Mouse (Mus musculus): Measurements from ENCODE around the gene Ash1l. TPM values are rescaled to one million over a fixed set of nuclear protein-coding genes. Genes with fewer than 3 reads are reported as not detected.

Ash1l gene
- polyA plus RNA-seq, 1 experiment from 2014 or later: 15.9 TPM

DNA sequence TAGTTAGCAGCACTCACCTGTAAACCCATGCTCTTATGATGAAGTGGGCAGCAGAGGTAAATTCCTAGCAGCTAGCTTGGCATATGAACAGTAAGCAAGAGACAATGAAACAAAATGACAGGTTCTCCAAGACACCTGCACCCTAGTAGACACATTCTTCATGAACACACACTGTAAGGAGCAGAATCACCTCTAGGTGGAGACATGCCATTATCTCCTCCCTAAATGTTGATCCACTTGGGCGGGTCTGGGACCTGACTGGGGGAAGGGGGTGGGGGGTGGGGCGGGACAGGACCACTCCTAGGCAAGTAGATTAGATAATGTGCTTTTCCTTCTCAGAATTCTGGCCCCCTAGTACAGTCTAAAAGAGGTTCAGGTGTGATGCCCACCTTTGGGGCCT lies 165.1 kb downstream of the Ash1l start:
- H3K27me3 ChIP-seq (replicated peaks): no peaks in the 10 kb centered on the region
- no peak overlapping the region for H3K9ac ChIP-seq
- H3K4me2 ChIP-seq: no peak overlapping the region
- H3K4me3 ChIP-seq: no peak overlapping the region
- peak; percentile 51; the same call in 1 of the 2 replicates for ATAC-seq (ENCODE audit: insufficient number of reproducible peaks, low FRiP score)
- H3K36me3 ChIP-seq: no peaks in the 10 kb centered on the region
- no peaks in the 10 kb centered on the region for H3K4me1 ChIP-seq (replicated peaks)
- H3K9me3 ChIP-seq (replicated peaks): peaks cover 5% of the 10 kb centered on the region; the same call in 1 of the 2 replicates
- H3K27ac ChIP-seq (ENCODE audit: poor library complexity, severe bottlenecking): no peak overlapping the region
- 2% methylated on average over 2 of the region's 2 CpGs for WGBS

- no peak overlapping the region for H3K4me2 ChIP-seq
- H3K27me3 ChIP-seq (replicated peaks): no peaks in the 10 kb centered on the region
- no peak for ATAC-seq (ENCODE audit: insufficient number of reproducible peaks, low FRiP score)
- no peaks in the 10 kb centered on the region for H3K36me3 ChIP-seq
- no peaks in the 10 kb centered on the region for H3K9me3 ChIP-seq (replicated peaks)
- H3K4me1 ChIP-seq (replicated peaks): peaks cover 8% of the 10 kb centered on the region
- WGBS: 65% methylated on average over 2 of the region's 2 CpGs
- no peak overlapping the region for H3K9ac ChIP-seq
- no peak overlapping the region for H3K4me3 ChIP-seq
- H3K27ac ChIP-seq (ENCODE audit: poor library complexity, severe bottlenecking): no peak overlapping the region
Observed at GRCm38 (mm10) chr3:89123313-89123712, 172.9 kb downstream of the Ash1l start.

- no peak overlapping the region for H3K9ac ChIP-seq
- no peaks in the 10 kb centered on the region for H3K27me3 ChIP-seq (replicated peaks)
- H3K4me2 ChIP-seq: no peak overlapping the region
- H3K9me3 ChIP-seq (replicated peaks): no peaks in the 10 kb centered on the region
- no peaks in the 10 kb centered on the region for H3K36me3 ChIP-seq
- WGBS: 60% methylated on average over 3 of the region's 3 CpGs
- H3K4me3 ChIP-seq: no peak overlapping the region
- H3K27ac ChIP-seq (ENCODE audit: poor library complexity, severe bottlenecking): no peak overlapping the region
- H3K4me1 ChIP-seq (replicated peaks): peaks cover 8% of the 10 kb centered on the region
- ATAC-seq (ENCODE audit: insufficient number of reproducible peaks, low FRiP score): no peak
Observed at GRCm38 (mm10) chr3:89124241-89124640, 173.8 kb downstream of the Ash1l start.

DNA sequence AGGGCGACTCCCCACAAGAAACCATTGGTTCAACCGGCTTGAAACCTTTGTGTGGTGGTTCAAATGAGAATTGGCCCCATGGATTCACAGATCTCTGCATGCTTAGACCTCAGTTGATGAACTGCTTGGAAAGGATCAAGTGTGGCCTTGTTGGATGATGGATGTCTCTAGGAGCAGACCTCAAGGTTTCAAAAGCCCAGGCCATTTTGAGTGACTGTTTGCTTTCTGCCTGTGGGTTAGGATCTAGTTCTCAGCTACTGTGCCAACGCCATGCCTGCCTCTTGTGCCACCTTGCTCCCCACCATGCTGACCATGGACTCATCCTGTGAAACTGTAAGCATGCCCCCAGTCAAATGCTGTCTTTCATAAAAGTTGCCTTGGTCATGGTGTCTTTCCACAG lies 175.6 kb downstream of the Ash1l start:
- WGBS: 85% methylated on average over 3 of the region's 3 CpGs
- Histone ChIP-seq H3K36me3 (no peaks in the 10 kb centered on the region), H3K4me3 (no peak overlapping the region), H3K27ac (ENCODE audit: poor library complexity, severe bottlenecking) (no peak overlapping the region), H3K27me3 (replicated peaks) (no peaks in the 10 kb centered on the region), H3K4me2 (no peak overlapping the region), H3K4me1 (replicated peaks) (peaks cover 8% of the 10 kb centered on the region), H3K9me3 (replicated peaks) (no peaks in the 10 kb centered on the region), H3K9ac (no peak overlapping the region)
- no peak for ATAC-seq (ENCODE audit: insufficient number of reproducible peaks, low FRiP score)

Other genes with a start within 250 kb of the Ash1l start
- gene Rit1, start 233.8 kb upstream of the Ash1l start, polyA plus RNA-seq (2016; fragmentation: Nextera tagmentation; extraction: Ambion mirVana): 45.9 and 46.5 TPM in 2 replicates
- gene Syt11, start 175.5 kb upstream of the Ash1l start, polyA plus RNA-seq (2016; fragmentation: Nextera tagmentation; extraction: Ambion mirVana): 18.4 and 20.0 TPM in 2 replicates
- 11.9 and 12.3 TPM in 2 replicates for gene Gon4l, start 115.4 kb upstream of the Ash1l start, polyA plus RNA-seq (2016; fragmentation: Nextera tagmentation; extraction: Ambion mirVana)
- gene Msto1, start 36.6 kb upstream of the Ash1l start, polyA plus RNA-seq (2016; fragmentation: Nextera tagmentation; extraction: Ambion mirVana): 48.9 and 52.4 TPM in 2 replicates
- 141 and 146 TPM in 2 replicates for gene Dap3, start 559 bp downstream of the Ash1l start, polyA plus RNA-seq (2016; fragmentation: Nextera tagmentation; extraction: Ambion mirVana)
- 10.1 and 10.5 TPM in 2 replicates for gene Rusc1, start 142.7 kb downstream of the Ash1l start, polyA plus RNA-seq (2016; fragmentation: Nextera tagmentation; extraction: Ambion mirVana)
- gene Gm43738, start 150.5 kb downstream of the Ash1l start, polyA plus RNA-seq (2016; fragmentation: Nextera tagmentation; extraction: Ambion mirVana): not detected in 2 replicates
- 130 and 136 TPM in 2 replicates for gene Fdps, start 151.3 kb downstream of the Ash1l start, polyA plus RNA-seq (2016; fragmentation: Nextera tagmentation; extraction: Ambion mirVana)
- 1.7 and 2.8 TPM in 2 replicates for gene Pklr, start 185.5 kb downstream of the Ash1l start, polyA plus RNA-seq (2016; fragmentation: Nextera tagmentation; extraction: Ambion mirVana)
- 0.45 and 0.65 TPM in 2 replicates for gene Hcn3, start 209.6 kb downstream of the Ash1l start, polyA plus RNA-seq (2016; fragmentation: Nextera tagmentation; extraction: Ambion mirVana)
- 24.6 and 24.8 TPM in 2 replicates for gene Clk2, start 214.2 kb downstream of the Ash1l start, polyA plus RNA-seq (2016; fragmentation: Nextera tagmentation; extraction: Ambion mirVana)
- 88.8 and 92.5 TPM in 2 replicates for gene Scamp3, start 226.9 kb downstream of the Ash1l start, polyA plus RNA-seq (2016; fragmentation: Nextera tagmentation; extraction: Ambion mirVana)
- 15.4 and 15.6 TPM in 2 replicates for gene Fam189b, start 232.5 kb downstream of the Ash1l start, polyA plus RNA-seq (2016; fragmentation: Nextera tagmentation; extraction: Ambion mirVana)

All from heart, embryonic 12.5 days (tissue).